Mouse (Mus musculus) c-Kit-positive CD71-positive TER-119-positive erythroid progenitor cells, embryonic 14.5 days (primary cell): ENCODE measurements around the gene Bex1.
"Not testable (repeated sequence)": the region's sequence is repeated elsewhere in the genome, so short reads cannot be mapped to it uniquely, and the experiment has no call there.

Source experiments
- DNase-seq: peaks from one replicate; pipeline ENCODE4 v3.0.0-alpha.2; 2013; ENCODE audit warnings: low spot score

The Bex1 gene

GRCm38 (mm10) chrX:136214729-136215677, at the start of gene Bex1, which contains the start of gene Tceal7:
Gene Bex1, minus strand, starts transcription at chrX:136215513.
Gene Tceal7, plus strand, starts transcription at chrX:136214779.
- DNase-seq = not testable (repeated sequence)

- no peak for DNase-seq
Measured at GRCm38 (mm10) chrX:136252023-136252729, 36.9 kb upstream of the Bex1 start.

GRCm38 (mm10) chrX:136249671-136250070, 34.4 kb upstream of the Bex1 start:
- no peak for DNase-seq

- DNase-seq = no peak
Measured at GRCm38 (mm10) chrX:136248811-136249210, 33.5 kb upstream of the Bex1 start.

- DNase-seq = no peak
Measured at GRCm38 (mm10) chrX:136245521-136246071, 30.3 kb upstream of the Bex1 start.

- DNase-seq = peak; percentile 78
Measured at GRCm38 (mm10) chrX:136244574-136245229, 29.4 kb upstream of the Bex1 start, which contains the start of gene Tceal9. Gene Tceal9, plus strand, starts transcription at chrX:136245079.

GRCm38 (mm10) chrX:136243181-136243580, 27.9 kb upstream of the Bex1 start:
- no peak for DNase-seq

- DNase-seq = no peak
Measured at GRCm38 (mm10) chrX:136238118-136238517, 22.8 kb upstream of the Bex1 start.

GRCm38 (mm10) chrX:136227768-136228167, 12.5 kb upstream of the Bex1 start:
- no peak for DNase-seq

- no peak for DNase-seq
Measured at GRCm38 (mm10) chrX:136223714-136224113, 8.4 kb upstream of the Bex1 start.

- no peak for DNase-seq
Measured at GRCm38 (mm10) chrX:136216303-136216702, 990 bp upstream of the Bex1 start.

GRCm38 (mm10) chrX:136213396-136213795, 1.9 kb downstream of the Bex1 start:
- DNase-seq = no peak

- no peak for DNase-seq
Measured at GRCm38 (mm10) chrX:136204406-136204805, 10.9 kb downstream of the Bex1 start.

- no peak for DNase-seq
Measured at GRCm38 (mm10) chrX:136203664-136204066, 11.6 kb downstream of the Bex1 start, which contains the start of gene Tceal5. Gene Tceal5, minus strand, starts transcription at chrX:136203876.

GRCm38 (mm10) chrX:136203257-136203656, 12.1 kb downstream of the Bex1 start:
- no peak for DNase-seq

GRCm38 (mm10) chrX:136196873-136197272, 18.4 kb downstream of the Bex1 start:
- peak; percentile 48 for DNase-seq

- no peak for DNase-seq
Measured at GRCm38 (mm10) chrX:136195193-136195944, 19.9 kb downstream of the Bex1 start.

GRCm38 (mm10) chrX:136183107-136183506, 32.2 kb downstream of the Bex1 start:
- no peak for DNase-seq

GRCm38 (mm10) chrX:136180897-136181553, 34.3 kb downstream of the Bex1 start:
- no peak for DNase-seq

- DNase-seq = peak; percentile 12
Measured at GRCm38 (mm10) chrX:136172786-136173185, 42.5 kb downstream of the Bex1 start.
